Mouse (Mus musculus) cerebellum, adult 9-10 months (tissue): Measurements from ENCODE around the gene Mybphl.
A peak's percentile ranks its signal among the peaks of the same experiment; 100 is the strongest.

Experiments used
- DNase-seq: peaks from one replicate; pipeline ENCODE4 v3.0.0; 2022

Gene Mybphl

DNA sequence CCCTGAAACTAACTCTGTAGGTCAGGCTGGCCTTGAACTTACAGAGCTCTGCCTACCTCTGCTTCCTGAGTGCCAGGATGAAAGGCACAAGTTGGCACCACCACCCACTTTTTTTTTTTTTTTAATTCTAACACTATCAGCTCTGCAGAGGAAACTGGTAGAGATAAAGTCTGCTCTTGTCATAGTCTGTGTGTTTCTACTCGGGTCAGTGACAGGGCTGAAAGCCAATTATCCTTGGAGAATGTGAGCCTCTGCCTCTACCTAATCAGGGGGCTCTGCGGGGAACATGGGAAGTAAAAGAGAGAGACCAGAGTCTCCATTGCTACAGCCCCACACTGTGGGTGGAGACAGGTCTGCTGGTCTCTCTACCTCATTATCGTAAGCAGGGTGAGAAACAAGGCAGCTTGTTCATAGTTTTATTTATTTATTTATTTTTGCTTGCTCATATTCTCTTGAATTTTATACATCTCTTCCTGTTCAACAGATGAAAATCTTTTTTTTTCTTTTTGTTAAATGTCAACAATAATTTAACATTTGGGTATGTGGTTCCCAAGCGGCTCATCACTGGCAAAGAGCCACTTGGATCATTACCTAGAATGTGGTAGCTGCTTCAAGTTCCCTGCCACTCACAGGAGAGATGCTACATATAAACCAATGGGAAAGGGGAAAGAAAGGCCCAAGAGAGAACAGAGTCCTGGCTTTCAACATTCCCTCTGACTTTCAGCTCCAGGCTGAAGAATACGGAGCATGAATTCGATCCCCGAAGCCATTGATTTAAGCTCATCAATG is 14.4 kb downstream of the Mybphl start:
- DNase-seq, result no peak

GRCm38 (mm10) chr3:108380695-108381094 is 16.0 kb downstream of the Mybphl start:
- DNase-seq, result no peak

DNA sequence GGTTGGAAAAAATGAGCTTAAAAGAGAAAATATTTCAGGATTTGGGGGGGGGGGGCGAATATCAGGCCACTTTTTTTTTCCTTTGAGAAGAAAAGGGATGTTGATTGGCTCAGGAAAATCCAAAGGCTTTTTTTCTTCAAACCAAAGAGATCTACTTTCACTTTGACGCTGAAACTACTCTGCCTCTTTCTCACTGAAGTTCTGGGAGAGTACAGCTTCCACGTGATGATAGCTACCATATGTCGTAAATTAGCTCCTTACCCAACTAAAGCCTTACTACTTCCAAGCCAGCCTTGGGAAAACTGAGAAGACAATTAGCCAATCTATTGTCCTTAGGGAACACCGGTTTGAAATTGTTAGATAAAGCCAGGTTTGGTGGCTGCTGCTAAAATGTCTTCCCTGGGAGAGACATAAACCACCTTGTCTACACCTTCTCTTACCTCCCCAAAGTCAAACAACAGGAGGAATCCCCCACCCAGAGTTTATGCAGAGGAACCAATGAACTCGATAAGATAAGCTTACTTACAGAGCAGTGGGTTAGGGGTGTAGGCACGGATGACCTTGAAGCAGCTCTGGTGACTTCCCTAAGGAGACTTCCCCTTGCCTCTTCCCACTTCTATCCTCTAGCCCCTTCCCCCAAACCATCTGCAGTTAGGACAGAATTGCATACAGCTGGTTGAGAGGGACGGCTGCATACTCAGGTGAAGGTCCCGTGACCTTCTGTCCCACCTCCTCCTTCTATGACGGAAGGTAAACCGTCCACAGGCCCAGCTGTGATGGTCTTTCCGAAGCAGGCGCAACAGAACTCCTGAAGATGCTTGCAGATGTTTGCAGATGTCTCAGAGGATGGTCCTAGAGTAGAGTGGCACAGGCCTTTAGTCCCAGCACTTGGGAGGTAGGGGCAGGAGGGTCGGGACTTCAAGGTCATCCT is 17.5 kb downstream of the Mybphl start:
- DNase-seq, result no peak

- peak; percentile 80 for DNase-seq
Measured at GRCm38 (mm10) chr3:108383485-108384354, 19.0 kb downstream of the Mybphl start, which contains the start of gene Psrc1. Gene Psrc1, plus strand, starts transcription at chr3:108383839.

DNA sequence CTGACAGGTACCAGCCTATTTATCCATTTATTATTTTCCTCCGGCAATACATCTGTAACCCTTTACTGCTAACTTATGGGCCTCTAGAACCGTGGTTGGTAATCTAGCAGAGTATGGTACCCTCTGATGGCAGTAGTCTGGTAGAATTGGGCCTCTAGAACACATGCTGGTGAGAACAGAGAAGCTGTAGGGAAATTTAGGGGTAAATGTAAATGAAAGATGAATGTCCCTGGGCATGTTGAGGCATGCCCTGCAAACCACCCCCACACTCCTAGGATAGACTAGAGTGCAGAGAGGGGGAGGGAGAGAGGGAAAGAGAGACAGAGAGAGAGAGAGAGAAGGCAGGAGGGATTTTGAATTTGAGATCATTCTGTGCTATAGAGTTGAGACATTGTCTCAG is 19.7 kb downstream of the Mybphl start:
- DNase-seq, result no peak

GRCm38 (mm10) chr3:108386186-108386585 is 21.5 kb downstream of the Mybphl start:
- DNase-seq, result no peak

DNA sequence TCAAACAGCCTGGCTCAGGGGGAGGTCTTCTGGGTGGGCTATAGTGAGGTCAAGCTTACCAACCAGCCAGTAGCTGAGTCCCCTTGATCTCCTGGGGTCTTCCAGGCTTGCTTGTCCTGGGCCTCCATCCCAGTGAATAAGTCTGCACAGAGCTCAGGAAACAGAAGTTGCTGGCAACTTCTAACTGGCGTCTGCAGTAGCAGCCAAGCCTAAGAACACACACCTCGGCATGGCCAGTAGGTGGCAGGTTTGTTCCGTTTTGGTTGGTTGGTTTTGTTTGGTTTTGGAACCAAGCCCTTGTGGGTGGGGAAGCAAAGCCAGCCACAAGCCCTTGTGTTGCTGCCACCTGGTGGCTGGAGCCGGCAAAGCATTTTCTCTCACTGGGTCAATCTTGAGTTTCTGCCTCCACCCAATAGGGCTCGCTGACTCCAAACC is 24.4 kb downstream of the Mybphl start:
- peak; percentile 97 for DNase-seq

GRCm38 (mm10) chr3:108392299-108392698 is 27.6 kb downstream of the Mybphl start:
- DNase-seq, result peak; percentile 10

DNA sequence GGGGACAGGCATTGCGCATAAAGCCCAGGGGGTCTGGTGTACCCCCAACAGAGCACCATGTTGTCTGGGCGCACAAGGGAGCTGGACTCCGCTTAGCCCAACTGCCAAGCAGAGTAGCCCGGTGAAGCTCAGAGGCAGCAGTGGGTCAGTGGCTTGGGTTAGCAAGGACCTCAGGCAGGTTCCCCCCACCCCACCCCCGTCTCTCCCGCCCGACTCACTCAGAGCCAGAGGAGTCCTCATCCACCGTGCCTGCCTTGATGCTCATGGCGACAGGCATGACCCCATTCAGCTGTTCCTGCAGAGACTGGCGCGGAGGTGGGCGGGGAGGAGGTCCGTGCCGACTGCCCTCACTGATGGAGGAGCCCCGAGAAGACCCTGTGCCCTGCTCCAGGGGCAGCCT is 28.1 kb downstream of the Mybphl start:
- DNase-seq, result no peak

GRCm38 (mm10) chr3:108398281-108398680 is 33.6 kb downstream of the Mybphl start:
- DNase-seq, result no peak

DNA sequence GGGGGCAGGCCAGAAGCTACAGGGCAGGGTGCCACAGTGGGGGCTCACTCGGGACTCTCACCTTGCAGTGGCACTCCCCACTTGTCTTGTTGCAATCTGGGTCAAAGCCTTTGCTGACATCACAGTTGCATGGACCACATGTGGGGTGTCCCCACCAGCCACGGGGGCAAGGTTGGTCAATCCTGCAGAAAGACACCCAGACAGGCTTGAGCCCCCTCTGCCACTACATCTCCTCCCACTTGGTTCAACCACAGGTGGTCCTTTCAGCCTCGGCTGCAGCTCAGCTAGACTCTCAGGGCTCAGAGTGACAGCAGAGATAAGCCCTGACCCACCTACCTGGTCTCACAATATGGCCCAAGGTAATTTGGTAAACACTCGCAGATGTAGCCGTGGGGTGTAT is 35.7 kb downstream of the Mybphl start:
- no peak for DNase-seq

- DNase-seq, result peak; percentile 97
Measured at GRCm38 (mm10) chr3:108401692-108402527, 37.2 kb downstream of the Mybphl start.

- DNase-seq, result peak; percentile 53
Measured at GRCm38 (mm10) chr3:108402528-108402920, 37.8 kb downstream of the Mybphl start.

GRCm38 (mm10) chr3:108405536-108406305 is 41.0 kb downstream of the Mybphl start:
- no peak for DNase-seq

- no peak for DNase-seq
Measured at GRCm38 (mm10) chr3:108406306-108406885, 41.7 kb downstream of the Mybphl start.

GRCm38 (mm10) chr3:108408517-108409008 is 43.9 kb downstream of the Mybphl start:
- no peak for DNase-seq

DNA sequence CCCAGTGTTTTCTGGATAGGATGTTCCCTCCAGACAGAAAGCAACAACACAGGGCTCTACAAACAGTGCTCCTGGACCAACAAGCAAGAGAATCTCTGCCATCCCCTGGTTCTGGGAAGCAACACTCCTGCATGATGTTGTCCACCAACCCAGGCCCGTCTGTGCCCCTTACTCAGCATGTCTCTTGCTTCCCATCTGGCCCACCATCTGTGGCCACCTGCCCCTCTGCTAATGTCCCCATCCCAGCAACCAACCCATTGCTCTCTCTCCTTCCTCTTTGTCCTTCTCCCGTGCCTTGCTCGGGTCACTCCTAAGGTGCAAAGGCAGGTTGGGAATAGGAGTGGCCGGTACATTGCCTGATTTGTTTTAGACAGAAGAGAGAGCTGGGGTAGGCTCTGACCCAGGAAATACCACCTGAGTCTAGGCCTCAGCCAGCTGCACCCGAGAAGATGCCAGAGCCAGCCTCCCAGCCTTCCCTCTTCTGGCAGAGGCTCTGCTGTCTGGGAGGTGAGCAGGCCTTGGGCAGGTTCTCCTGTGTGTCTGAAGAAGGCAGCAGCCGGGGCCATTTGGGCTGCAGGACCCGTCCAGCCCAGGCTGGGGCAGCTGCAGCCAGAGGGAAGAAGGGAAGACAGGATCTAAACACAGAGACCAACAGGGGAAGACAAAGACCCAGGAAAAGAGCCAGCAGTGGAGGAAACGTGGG is 45.1 kb downstream of the Mybphl start:
- peak; percentile 56 for DNase-seq

DNA sequence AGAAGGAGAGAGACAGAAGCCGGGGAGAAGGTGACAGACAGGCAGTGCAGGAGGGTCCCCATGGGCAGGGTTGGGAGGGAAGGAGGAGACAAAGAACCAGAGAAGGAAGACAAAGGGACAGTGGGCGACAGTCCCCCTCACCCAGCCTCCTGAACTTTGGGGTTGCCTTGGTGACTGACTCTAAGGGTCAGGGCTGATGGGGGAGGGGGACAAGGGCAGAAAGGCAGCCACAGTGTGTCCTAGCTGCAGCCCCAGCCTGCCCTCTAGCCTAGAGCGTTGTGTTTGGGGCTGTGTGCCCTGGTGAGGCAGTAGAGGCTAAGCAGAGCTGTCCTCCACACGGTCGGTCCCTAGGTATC is 45.6 kb downstream of the Mybphl start:
- no peak for DNase-seq

- DNase-seq, result no peak
Measured at GRCm38 (mm10) chr3:108411026-108411753, 46.5 kb downstream of the Mybphl start.
